Mouse (Mus musculus) layer of hippocampus, adult 2 months (tissue): ENCODE data around the gene Ppm1a. TPM values are rescaled to one million over a fixed set of nuclear protein-coding genes. Genes with fewer than 3 reads are reported as not detected.

Experiments
- DNase-seq, 2 experiments: peaks; one replicate each; pipeline ENCODE4 v3.0.0; 2022; ENCODE audit warnings: low spot score in 2 of 2
- H3K27ac ChIP-seq: fragments of 200-600 bp; 2 replicates; pipeline ENCODE4 v1.8.1; 2022
- H3K4me3 ChIP-seq: fragments of 200-600 bp; 2 replicates; pipeline ENCODE4 v1.8.1; 2022; ENCODE audit warnings: mild to moderate bottlenecking
- CTCF ChIP-seq: fragments of 200-600 bp; conservative IDR thresholded peaks from 2 replicates; pipeline ENCODE4 v1.8.1; 2022; ENCODE audit warnings: antibody characterized with exemption, mild to moderate bottlenecking, moderate library complexity
- long read RNA-seq, 2 experiments: library from polyadenylated mRNA; stranded (forward); transcript quantifications; one replicate each; pipeline ENCODE4 v2.0.0; 2021; ENCODE audit warnings: borderline mapping rate in 2 of 2
- total RNA-seq, 2 experiments: library from RNA; stranded (reverse); gene quantifications; 2 replicates each; pipeline ENCODE4 v1.2.3; 2021

The Ppm1a gene
- total RNA-seq: 100 to 1,000 TPM; 244 to 254 TPM
- long read RNA-seq, experiment 1, full-length matches to known transcripts: 84 of 101 reads
- long read RNA-seq, experiment 1, partial matches to known transcripts: 6 of 101 reads
- long read RNA-seq, experiment 1, other reads (novel, unspliced or antisense): 11 of 101 reads
- long read RNA-seq, experiment 2, full-length matches to known transcripts: 143 of 168 reads
- long read RNA-seq, experiment 2, partial matches to known transcripts: 16 of 168 reads
- long read RNA-seq, experiment 2, other reads (novel, unspliced or antisense): 9 of 168 reads

DNA sequence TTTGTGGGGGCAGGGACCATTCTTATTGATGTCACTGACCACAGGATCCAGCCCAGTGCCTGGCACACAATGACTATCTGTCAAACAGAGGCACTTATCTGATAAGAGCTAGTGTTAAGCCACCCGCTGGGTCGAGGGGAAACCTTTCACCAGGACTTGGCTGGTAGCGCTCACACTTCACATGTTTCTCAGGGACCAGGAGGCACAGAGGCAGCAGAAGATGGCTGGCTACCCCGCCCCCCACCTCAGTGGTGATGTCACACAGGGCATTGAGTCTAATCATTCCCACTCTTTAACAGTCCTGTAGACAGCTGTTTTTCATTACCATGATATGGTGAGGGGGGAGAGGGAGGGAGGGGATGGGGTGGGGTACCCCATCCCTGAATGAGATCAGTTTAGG is at the start of gene Ppm1a:
TSS of gene Ppm1a (plus strand) at position 370 of the 400 bp plus-strand sequence.
- no peak for DNase-seq
- TF ChIP-seq CTCF: no peak
- Histone ChIP-seq H3K4me3 (no peak within 1 kb of the TSS), H3K27ac (no peak within 1 kb of the TSS)

DNA sequence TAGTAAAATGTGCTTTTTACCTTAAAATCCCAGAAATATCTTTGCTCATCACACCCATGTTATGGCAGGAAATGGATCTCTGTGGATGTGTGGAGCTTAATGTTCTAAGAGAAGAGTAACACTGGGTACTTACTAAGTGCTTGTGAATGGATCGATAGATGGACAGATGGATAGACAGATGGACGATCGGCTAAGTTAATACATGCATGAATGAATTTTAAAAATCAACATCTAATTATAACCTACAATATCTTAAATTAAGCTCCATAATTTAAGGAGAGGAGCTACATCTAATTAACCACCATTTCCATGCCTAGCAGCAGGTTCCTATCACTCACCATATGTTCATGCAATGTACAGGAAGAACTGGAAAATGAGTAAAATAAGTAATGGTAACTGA is 47.3 kb upstream of the Ppm1a start:
- peak; percentile 13 to 49 for DNase-seq
- H3K27ac ChIP-seq: no peak overlapping the region

DNA sequence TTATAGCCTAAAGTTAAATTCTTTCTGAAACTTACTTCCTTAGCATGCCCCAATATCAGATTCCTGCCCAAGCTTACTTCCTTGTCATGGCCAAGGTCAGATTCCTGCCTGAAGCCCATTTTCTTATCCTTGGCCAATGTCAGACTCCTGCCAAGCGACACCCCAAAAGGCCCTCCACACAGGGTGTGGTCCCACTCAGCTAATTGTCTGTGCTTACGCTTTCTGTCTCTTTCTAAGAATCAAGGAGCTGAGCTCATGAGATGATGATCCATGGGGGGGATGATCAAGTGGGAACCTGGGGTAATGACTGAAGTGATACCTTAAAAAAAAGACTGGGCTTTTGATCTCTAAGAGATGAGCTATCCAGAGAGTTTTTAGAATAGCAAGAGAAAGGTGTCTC is 42.4 kb upstream of the Ppm1a start:
- Histone ChIP-seq H3K4me3 (no peak overlapping the region), H3K27ac (no peak overlapping the region)
- TF ChIP-seq CTCF: no peak
- DNase-seq: no peak

More for the DNA sequence above, 47.3 kb upstream of the Ppm1a start:
- H3K4me3 ChIP-seq: no peak overlapping the region
- no peak for TF ChIP-seq CTCF

DNA sequence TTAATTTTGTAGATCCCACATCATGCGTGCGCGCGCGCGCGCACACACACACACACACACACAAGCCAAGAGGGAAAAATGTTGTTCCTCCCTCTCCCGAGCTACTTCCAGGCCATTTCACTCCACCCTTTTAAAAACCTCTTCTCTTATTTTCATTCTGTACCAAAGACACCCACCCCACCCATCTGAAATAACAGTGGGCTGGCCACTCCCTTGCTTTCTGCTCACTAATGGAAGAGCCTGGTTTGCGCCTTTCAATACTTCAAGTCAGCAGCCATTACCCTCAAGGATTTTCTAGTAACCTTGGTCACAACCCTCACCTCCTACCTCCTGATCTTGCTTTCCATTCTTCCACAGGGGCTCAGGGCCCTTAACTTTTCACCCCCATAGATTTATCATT is 41.4 kb upstream of the Ppm1a start:
- no peak for TF ChIP-seq CTCF
- DNase-seq: no peak
- H3K27ac ChIP-seq: no peak overlapping the region
- no peak overlapping the region for H3K4me3 ChIP-seq

DNA sequence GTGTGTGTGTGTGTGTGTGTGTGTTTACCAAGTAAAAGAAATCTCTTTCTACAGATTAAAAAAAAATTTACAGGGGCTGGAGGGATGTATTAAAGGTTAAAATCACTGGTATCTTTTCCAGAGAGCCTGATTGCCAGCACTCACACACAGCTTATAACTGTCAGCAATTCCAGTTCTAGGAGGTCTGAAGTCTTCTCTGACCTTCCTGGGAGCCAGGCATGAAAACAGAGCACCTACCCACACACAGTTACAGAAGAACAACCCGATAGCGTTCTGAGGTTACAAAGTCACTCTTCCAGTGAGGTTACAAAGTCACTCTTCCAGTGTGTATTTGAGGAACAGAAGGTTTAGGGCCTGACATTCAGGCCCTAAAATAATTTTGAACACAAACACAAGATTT is 38.2 kb upstream of the Ppm1a start:
- no peak for DNase-seq
- no peak for TF ChIP-seq CTCF
- H3K4me3 ChIP-seq: no peak overlapping the region
- no peak overlapping the region for H3K27ac ChIP-seq

DNA sequence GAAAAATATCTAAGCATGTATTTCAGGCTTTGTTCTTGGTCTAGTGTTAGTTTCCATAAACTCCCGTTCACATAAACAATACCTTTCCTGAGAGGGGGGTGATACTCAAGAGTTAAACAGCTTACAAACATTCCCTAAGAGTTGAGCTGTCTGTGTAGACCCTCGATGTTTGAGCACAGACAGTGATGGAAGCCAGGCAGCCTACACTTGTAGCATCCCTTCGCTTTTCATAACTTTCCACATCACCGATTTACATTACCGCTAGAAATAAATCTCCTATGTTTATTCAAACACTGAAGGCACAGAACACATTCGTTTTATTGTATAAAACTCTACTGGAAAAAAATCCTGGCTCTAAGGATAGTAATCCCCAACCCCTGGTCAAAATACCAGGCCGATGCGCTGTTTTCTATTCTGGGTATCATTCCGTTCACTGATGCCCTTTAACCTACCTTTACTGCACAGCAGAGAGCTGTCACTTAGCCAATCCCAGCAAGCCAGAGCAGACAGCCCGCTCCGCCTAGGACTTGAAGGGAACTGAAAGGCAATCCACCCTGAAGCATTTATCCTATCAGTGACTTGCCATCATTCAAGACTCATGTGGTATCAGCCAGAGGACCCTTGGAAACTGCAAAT is 37.7 kb upstream of the Ppm1a start:
- DNase-seq: no peak
- H3K27ac ChIP-seq: no peak overlapping the region
- no peak for TF ChIP-seq CTCF
- no peak overlapping the region for H3K4me3 ChIP-seq

DNA sequence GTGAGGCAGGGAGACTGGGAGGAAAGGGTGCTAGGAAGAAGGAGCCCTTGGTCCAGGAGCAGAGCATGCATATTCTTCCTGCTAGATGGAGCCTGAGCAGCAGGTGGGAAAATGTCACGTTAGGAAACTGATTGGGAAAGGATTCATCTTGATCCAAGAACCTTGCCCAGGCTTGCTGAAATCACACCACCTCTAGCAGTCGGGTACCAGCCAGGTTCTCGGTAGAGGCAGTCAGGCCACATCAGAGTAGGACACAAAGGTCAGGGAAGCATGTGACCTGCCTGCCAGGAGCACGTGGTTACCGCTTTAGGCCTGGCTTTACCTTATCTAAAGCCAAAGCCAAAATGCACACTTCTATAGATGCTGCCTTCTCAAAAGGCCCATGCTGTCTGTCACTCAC is 35.5 kb upstream of the Ppm1a start:
- no peak for DNase-seq
- TF ChIP-seq CTCF: no peak
- H3K27ac ChIP-seq: no peak overlapping the region
- H3K4me3 ChIP-seq: no peak overlapping the region

DNA sequence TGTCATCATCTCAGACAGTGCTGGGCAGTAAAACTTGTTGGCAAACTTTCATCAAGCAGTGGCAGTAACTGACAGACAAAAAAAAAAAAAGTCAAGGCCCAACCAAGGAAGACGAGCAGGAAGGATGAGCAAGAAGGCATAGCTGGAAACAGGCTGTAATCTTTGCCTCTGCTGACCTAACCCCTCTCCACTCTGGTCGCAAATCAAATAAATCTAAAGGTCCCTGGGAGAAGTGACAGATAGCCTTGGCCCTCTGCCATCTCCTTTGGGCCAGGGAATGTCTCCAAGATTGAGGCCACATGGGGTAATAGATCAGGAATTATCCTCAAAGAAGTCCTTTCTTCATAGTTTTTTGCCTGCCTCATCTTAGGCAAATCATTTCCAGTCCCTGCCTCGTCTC is 33.3 kb upstream of the Ppm1a start:
- TF ChIP-seq CTCF: no peak
- DNase-seq: no peak
- no peak overlapping the region for H3K27ac ChIP-seq
- H3K4me3 ChIP-seq: no peak overlapping the region

DNA sequence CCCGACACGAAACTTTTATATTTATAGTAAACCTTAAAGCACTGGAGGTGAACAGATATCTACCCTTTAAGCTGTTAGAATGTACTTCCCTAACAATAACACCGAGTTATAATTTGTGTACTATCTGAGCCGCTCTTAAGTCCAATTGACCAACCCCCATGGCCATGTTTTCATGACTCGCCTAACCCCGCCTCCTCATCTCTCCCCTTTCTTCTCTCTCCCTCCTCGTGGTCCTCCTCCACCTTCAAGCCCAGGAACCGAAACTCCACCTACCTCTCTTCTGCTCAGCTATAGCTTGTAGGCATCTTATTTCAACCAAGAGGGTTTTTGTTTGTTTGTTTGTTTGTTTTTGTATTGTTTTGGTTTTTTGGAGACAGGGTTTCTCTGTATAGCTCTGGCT is 30.2 kb upstream of the Ppm1a start:
- no peak for DNase-seq
- Histone ChIP-seq H3K27ac (no peak overlapping the region), H3K4me3 (no peak overlapping the region)
- no peak for TF ChIP-seq CTCF

DNA sequence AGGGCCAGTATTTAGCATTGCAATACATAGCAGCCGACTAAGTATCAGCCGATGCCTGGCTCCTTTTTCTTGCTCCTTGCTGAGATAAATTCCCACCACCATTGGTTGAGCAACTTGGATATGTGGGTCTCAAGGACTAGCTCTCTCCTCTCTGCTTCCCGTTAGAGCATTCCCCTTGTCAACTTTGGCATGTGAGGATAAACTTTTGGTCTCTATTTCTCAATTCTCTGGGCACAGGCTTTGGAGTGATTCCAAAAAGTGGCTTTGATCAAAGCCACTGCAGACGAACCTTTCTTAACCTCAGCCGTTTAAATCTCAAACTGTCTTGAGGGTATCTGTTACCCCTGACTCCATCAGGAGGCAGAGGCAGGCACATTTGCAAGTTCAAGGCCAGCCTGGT is 29.6 kb upstream of the Ppm1a start:
- no peak overlapping the region for H3K4me3 ChIP-seq
- H3K27ac ChIP-seq: no peak overlapping the region
- DNase-seq: no peak
- TF ChIP-seq CTCF: no peak

DNA sequence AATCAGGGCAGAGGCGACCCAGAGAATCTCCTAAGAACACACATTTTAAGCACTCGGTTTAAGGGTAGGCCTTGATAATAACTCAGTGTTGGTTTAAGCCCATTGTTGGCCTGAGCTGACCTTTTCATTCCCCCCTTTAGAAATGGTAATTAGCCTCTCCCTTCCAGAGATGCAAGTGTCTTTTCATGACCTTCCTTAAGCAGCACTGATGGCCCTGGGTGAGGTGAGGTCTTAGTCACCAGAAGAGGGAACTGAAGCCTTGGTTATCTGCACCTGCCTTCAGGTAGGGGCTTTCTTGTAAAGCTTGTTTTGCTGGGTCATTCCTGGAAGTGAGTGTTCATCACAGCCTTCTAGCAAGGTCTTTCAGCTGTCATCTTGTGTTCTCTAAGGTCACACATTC is 23.1 kb upstream of the Ppm1a start:
- no peak overlapping the region for H3K27ac ChIP-seq
- no peak for DNase-seq
- no peak for TF ChIP-seq CTCF
- H3K4me3 ChIP-seq: no peak overlapping the region

DNA sequence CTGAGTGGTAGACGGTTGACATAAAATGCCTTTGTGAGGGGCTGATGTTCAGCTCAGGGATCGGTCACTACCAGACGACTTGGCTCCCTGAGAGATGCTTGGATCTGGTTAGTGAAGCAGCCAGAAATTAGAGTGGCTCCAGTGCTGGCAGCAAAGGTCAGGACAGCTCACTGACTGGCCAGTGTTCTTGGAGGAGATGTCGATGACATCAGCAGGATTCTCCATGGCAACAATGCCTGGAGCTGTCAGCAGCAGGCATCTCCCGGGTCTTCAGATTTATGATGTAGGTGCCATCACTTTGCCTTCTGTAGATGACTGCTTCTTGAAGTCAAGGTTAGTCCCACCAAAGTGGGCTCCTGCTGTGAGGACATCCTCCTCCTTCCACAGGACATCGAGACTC is 16.1 kb upstream of the Ppm1a start:
- no peak overlapping the region for H3K27ac ChIP-seq
- no peak for TF ChIP-seq CTCF
- no peak overlapping the region for H3K4me3 ChIP-seq
- DNase-seq: no peak

DNA sequence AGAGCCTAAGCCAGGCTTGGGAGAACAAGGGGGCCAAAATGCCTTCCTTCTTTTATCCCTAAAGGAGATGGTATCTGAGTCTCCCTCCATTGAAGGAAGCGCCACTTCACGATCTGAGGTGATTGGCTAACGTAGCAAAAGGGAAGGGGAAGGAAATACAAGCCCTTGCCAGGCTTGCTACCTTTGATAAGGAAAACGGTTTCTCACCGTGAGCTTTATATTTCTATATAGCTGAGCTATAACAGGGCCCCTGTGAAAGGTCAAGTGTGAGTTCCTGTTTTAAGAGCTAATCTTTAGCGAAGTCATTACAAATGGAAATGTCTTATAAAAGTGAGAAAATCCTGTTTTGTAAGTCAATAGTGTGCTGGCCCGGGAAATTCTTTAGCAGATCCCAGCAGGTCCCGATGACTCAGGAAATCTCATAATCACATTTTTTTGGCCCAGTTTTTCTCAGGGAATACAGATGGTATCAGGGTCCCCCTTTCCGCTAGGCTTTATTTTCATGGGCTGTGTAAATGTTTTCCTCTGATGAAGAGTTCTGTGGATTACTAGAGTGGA is 12.4 kb upstream of the Ppm1a start:
- H3K27ac ChIP-seq: no peak overlapping the region
- no peak for TF ChIP-seq CTCF
- no peak overlapping the region for H3K4me3 ChIP-seq

DNA sequence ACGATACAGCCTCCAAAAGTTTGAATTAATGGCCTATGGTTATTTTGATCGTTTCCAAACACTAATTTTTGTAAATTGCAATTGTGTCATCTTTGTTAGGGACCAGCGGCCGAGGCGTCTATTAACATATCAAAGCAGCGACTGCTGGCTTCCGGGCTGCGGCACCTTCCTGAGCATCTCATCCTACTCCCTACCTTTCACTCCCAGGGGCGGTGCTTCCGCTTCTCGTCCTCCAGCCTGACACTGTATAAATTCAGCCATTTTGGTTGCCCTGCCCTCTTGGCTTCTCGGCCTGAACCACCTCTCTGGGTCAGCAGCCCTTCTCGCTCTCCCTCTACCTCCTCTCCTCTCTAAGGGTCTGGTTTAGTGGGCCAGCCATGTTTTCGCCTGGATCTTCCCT is 11.8 kb upstream of the Ppm1a start:
- no peak overlapping the region for H3K27ac ChIP-seq
- DNase-seq: no peak
- TF ChIP-seq CTCF: no peak
- no peak overlapping the region for H3K4me3 ChIP-seq

More for the DNA sequence above, 12.4 kb upstream of the Ppm1a start:
- DNase-seq: no peak
